Mouse (Mus musculus): ENCODE measurements at regions not wholly inside any gene's neighbourhood (a gene's known extent, or its start where the extent isn't known, plus 50 kb on each side); places are given as distances from the start of the nearest gene placed in this dataset.

DNA sequence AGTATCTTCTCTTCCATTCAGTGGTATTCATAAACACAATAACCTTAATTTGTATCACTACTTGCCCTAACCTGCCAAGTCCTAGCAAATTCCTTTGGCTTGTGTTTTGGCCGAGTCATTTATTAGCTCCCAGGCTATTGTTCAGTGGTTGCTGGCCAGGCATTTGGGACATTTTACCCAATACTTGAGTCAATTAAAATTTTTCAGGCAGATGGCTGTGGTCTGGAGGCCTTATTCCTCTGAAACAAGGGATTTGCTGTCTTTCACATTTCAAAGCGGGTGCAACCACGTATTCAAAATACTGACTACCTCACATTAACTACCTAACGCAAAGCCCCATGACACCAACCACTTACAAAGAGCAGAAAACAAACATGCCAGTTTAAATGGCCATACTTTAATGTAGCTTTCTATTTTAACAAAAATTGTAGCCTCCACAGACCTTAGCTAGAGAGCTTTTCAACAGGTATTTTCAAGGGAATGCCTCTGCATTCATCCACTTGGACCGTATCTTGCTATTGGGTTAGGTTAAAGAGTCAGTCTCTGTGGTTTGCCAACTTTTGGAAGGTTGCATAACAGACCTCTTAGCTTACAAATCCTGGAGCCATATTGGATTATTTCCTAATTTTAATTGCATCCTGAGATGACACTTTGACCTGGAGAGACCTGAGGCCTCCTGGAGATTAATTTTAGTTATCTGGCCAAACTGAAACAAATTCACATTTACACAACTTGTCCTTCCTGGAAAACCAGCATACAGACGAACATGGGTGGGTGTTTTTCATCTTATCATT is 224.7 kb upstream of the Fam241a start:
- H3K4me3 ChIP-seq (ENCODE audit: low read depth, low read length) = no peak overlapping the region

GRCm38 (mm10) chr3:128113209-128113608 is 217.1 kb upstream of the Fam241a start:
- Histone ChIP-seq H3K9ac (replicated peaks; ENCODE audit: low read length) (no peak overlapping the region), H3K4me3 (ENCODE audit: low read depth, low read length) (no peak overlapping the region), H3K4me2 (ENCODE audit: low read depth, low read length) (no peak overlapping the region), H3K9me3 (replicated peaks; ENCODE audit: control insufficient read depth, low read length) (no peaks in the 10 kb centered on the region), H3K27me3 (ENCODE audit: control insufficient read depth, insufficient read depth, low read length) (no peaks in the 10 kb centered on the region), H3K4me1 (ENCODE audit: control insufficient read depth, insufficient read depth, low read length) (no peaks in the 10 kb centered on the region), H3K27ac (replicated peaks; ENCODE audit: low read depth, low read length) (no peak overlapping the region), H3K36me3 (replicated peaks; ENCODE audit: control insufficient read depth, insufficient read depth, low read depth, low read length) (no peaks in the 10 kb centered on the region)
- DNase-seq (ENCODE audit: low spot score) (no peak), ATAC-seq (replicated peaks; ENCODE audit: insufficient number of reproducible peaks, low FRiP score, low TSS enrichment, low read depth) (no peak)
- WGBS = 58% methylated on average over 3 of the region's 3 CpGs

More for the DNA sequence above, 224.7 kb upstream of the Fam241a start:
- no peak overlapping the region for H3K9ac ChIP-seq (replicated peaks; ENCODE audit: low read length)
- H3K9me3 ChIP-seq (replicated peaks; ENCODE audit: control insufficient read depth, low read length) = no peaks in the 10 kb centered on the region
- no peaks in the 10 kb centered on the region for H3K4me1 ChIP-seq (ENCODE audit: control insufficient read depth, insufficient read depth, low read length)
- ATAC-seq (replicated peaks; ENCODE audit: insufficient number of reproducible peaks, low FRiP score, low TSS enrichment, low read depth) (no peak), DNase-seq (ENCODE audit: low spot score) (no peak)
- H3K27me3 ChIP-seq (ENCODE audit: control insufficient read depth, insufficient read depth, low read length) = no peaks in the 10 kb centered on the region
- H3K4me2 ChIP-seq (ENCODE audit: low read depth, low read length) = no peak overlapping the region
- H3K27ac ChIP-seq (replicated peaks; ENCODE audit: low read depth, low read length) = no peak overlapping the region
- 83% methylated on average over 6 of the region's 6 CpGs for WGBS
- H3K36me3 ChIP-seq (replicated peaks; ENCODE audit: control insufficient read depth, insufficient read depth, low read depth, low read length) = no peaks in the 10 kb centered on the region

DNA sequence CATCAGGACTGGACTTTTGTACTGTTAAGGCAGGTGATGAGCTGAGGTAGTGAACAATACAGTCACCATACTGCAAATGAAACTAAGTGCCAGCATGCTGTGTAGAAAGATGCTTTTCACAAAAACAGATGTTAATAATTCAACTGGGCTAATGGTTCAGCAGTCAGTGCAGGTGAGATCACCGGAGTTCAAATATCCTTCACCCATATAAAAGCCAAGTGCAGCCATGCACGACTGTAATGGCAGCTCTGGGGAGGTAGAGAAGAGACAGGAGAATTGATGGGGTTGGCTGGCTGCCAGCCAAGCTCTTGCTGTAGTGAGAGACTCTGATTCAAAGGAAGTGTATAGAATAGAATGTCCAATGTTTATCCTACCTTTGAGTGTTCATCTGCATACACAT is 214.3 kb upstream of the Fam241a start:
- H3K27me3 ChIP-seq (ENCODE audit: control insufficient read depth, insufficient read depth, low read length) = no peaks in the 10 kb centered on the region
- H3K9me3 ChIP-seq (replicated peaks; ENCODE audit: control insufficient read depth, low read length) = no peaks in the 10 kb centered on the region
- ATAC-seq (replicated peaks; ENCODE audit: insufficient number of reproducible peaks, low FRiP score, low TSS enrichment, low read depth) = no peak
- H3K27ac ChIP-seq (replicated peaks; ENCODE audit: low read depth, low read length) = no peak overlapping the region
- no peak for DNase-seq (ENCODE audit: low spot score)
- no peak overlapping the region for H3K4me2 ChIP-seq (ENCODE audit: low read depth, low read length)
- WGBS = 60% methylated on average over 2 of the region's 2 CpGs
- no peaks in the 10 kb centered on the region for H3K36me3 ChIP-seq (replicated peaks; ENCODE audit: control insufficient read depth, insufficient read depth, low read depth, low read length)
- H3K4me1 ChIP-seq (ENCODE audit: control insufficient read depth, insufficient read depth, low read length) = no peaks in the 10 kb centered on the region
- H3K4me3 ChIP-seq (ENCODE audit: low read depth, low read length) = no peak overlapping the region
- H3K9ac ChIP-seq (replicated peaks; ENCODE audit: low read length) = no peak overlapping the region

DNA sequence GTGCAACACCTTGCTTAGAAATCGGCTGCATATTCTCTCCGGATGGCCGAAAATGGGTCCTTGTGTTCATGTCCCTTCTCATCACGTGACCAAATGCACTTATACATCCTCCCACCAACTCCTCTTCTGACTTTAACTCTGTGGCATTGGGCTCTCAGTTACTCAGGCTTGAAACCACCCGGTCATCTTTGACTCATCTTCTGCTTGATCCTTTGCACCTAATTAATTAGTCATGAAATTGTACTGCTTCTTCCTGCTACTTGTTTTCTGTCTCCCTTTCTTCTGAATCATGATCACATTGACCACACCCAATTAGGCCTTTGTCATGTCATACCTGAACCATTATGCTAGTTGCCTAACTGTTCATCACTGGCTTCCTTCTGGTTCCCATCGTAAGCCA is 208.4 kb upstream of the Fam241a start:
- no peak overlapping the region for H3K27ac ChIP-seq (replicated peaks; ENCODE audit: low read depth, low read length)
- WGBS = 89% methylated on average over 6 of the region's 6 CpGs
- no peaks in the 10 kb centered on the region for H3K4me1 ChIP-seq (ENCODE audit: control insufficient read depth, insufficient read depth, low read length)
- H3K27me3 ChIP-seq (ENCODE audit: control insufficient read depth, insufficient read depth, low read length) = no peaks in the 10 kb centered on the region
- ATAC-seq (replicated peaks; ENCODE audit: insufficient number of reproducible peaks, low FRiP score, low TSS enrichment, low read depth) = no peak
- no peak overlapping the region for H3K9ac ChIP-seq (replicated peaks; ENCODE audit: low read length)
- no peak overlapping the region for H3K4me3 ChIP-seq (ENCODE audit: low read depth, low read length)
- no peaks in the 10 kb centered on the region for H3K36me3 ChIP-seq (replicated peaks; ENCODE audit: control insufficient read depth, insufficient read depth, low read depth, low read length)
- H3K9me3 ChIP-seq (replicated peaks; ENCODE audit: control insufficient read depth, low read length) = no peaks in the 10 kb centered on the region
- H3K4me2 ChIP-seq (ENCODE audit: low read depth, low read length) = no peak overlapping the region
- DNase-seq (ENCODE audit: low spot score) = no peak

DNA sequence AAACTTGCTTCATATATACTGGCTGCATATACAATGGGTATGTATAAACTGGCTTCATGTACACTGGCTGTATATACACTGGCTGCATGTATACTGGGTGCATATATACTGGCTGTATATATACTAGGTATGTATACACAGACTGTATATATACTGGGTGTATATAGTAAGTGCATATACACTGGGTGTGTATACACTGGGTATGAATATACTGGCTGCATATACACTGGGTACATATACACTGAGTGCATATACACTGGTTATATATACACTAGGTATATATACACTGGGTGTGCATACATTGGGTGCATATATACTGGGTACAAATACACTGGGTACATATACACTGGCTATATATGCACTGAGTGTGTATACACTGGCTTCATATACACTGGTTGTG is 196.9 kb upstream of the Fam241a start:
- H3K4me3 ChIP-seq (ENCODE audit: low read depth, low read length) = no peak overlapping the region
- no peaks in the 10 kb centered on the region for H3K27me3 ChIP-seq (ENCODE audit: control insufficient read depth, insufficient read depth, low read length)
- no peak overlapping the region for H3K9ac ChIP-seq (replicated peaks; ENCODE audit: low read length)
- H3K9me3 ChIP-seq (replicated peaks; ENCODE audit: control insufficient read depth, low read length) = no peaks in the 10 kb centered on the region
- no peak for DNase-seq (ENCODE audit: low spot score)
- no peaks in the 10 kb centered on the region for H3K36me3 ChIP-seq (replicated peaks; ENCODE audit: control insufficient read depth, insufficient read depth, low read depth, low read length)
- 0 out of 2 replicates have a peak, but pooled peaks have one; percentile 34 for ATAC-seq (replicated peaks; ENCODE audit: insufficient number of reproducible peaks, low FRiP score, low TSS enrichment, low read depth)
- H3K27ac ChIP-seq (replicated peaks; ENCODE audit: low read depth, low read length) = no peak overlapping the region
- no peak overlapping the region for H3K4me2 ChIP-seq (ENCODE audit: low read depth, low read length)
- no peaks in the 10 kb centered on the region for H3K4me1 ChIP-seq (ENCODE audit: control insufficient read depth, insufficient read depth, low read length)

DNA sequence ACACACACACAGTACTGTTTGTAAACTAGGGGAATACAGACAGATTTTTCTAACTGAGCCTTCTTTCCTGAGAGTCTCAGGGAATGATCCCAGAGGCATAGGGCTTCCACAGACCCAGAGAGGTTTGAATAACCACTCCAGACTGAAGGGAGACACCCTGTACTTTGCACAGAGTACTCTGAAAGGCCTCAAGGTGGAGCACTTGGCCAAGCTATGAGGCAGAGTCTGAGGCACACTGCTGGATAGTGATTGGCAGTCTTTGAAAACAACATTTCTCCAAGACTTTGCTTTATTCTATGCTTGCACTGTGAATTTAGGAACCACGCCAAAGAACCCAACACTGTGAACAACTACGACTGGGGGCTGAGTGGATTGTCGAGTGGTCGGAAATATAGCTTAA is 192.1 kb upstream of the Fam241a start:
- no peak overlapping the region for H3K4me2 ChIP-seq (ENCODE audit: low read depth, low read length)
- H3K4me1 ChIP-seq (ENCODE audit: control insufficient read depth, insufficient read depth, low read length) = no peaks in the 10 kb centered on the region
- no peak overlapping the region for H3K27ac ChIP-seq (replicated peaks; ENCODE audit: low read depth, low read length)
- H3K36me3 ChIP-seq (replicated peaks; ENCODE audit: control insufficient read depth, insufficient read depth, low read depth, low read length) = no peaks in the 10 kb centered on the region
- no peak overlapping the region for H3K9ac ChIP-seq (replicated peaks; ENCODE audit: low read length)
- H3K4me3 ChIP-seq (ENCODE audit: low read depth, low read length) = no peak overlapping the region
- H3K9me3 ChIP-seq (replicated peaks; ENCODE audit: control insufficient read depth, low read length) = no peaks in the 10 kb centered on the region
- 52% methylated on average over 4 of the region's 4 CpGs for WGBS
- H3K27me3 ChIP-seq (ENCODE audit: control insufficient read depth, insufficient read depth, low read length) = no peaks in the 10 kb centered on the region
- ATAC-seq (replicated peaks; ENCODE audit: insufficient number of reproducible peaks, low FRiP score, low TSS enrichment, low read depth) (peak; percentile 89), DNase-seq (ENCODE audit: low spot score) (peak; percentile 84)

GRCm38 (mm10) chr3:128087163-128087562 is 191.0 kb upstream of the Fam241a start:
- no peak for DNase-seq (ENCODE audit: low spot score)
- H3K36me3 ChIP-seq (replicated peaks; ENCODE audit: control insufficient read depth, insufficient read depth, low read depth, low read length) = no peaks in the 10 kb centered on the region
- H3K9ac ChIP-seq (replicated peaks; ENCODE audit: low read length) = no peak overlapping the region
- no peak for ATAC-seq (replicated peaks; ENCODE audit: insufficient number of reproducible peaks, low FRiP score, low TSS enrichment, low read depth)
- no peak overlapping the region for H3K4me2 ChIP-seq (ENCODE audit: low read depth, low read length)
- H3K27ac ChIP-seq (replicated peaks; ENCODE audit: low read depth, low read length) = no peak overlapping the region
- no peak overlapping the region for H3K4me3 ChIP-seq (ENCODE audit: low read depth, low read length)
- H3K27me3 ChIP-seq (ENCODE audit: control insufficient read depth, insufficient read depth, low read length) = no peaks in the 10 kb centered on the region
- 89% methylated on average over 10 of the region's 10 CpGs for WGBS
- no peaks in the 10 kb centered on the region for H3K9me3 ChIP-seq (replicated peaks; ENCODE audit: control insufficient read depth, low read length)
- no peaks in the 10 kb centered on the region for H3K4me1 ChIP-seq (ENCODE audit: control insufficient read depth, insufficient read depth, low read length)

DNA sequence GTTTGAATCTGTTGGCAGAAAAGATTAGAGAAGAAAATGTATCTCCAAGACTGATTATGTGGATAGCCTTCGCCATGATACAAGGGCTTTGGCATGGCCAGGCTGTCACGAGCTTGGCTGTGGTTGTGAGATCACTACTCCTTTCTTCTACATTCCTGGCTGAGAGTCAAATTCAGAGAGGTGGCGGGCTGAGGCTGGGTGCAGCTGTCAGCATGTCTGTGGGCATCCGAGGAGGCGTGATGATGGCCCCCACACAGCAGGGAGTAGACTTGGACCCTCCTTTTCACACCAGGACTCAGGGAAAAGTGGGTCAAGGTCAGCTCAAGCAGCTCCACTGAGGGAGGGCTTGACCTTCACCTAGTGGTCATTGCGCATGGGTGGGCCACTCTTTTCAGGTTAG is 186.3 kb upstream of the Fam241a start:
- DNase-seq (ENCODE audit: low spot score) = no peak
- no peak overlapping the region for H3K27ac ChIP-seq (replicated peaks; ENCODE audit: low read depth, low read length)
- H3K27me3 ChIP-seq (ENCODE audit: control insufficient read depth, insufficient read depth, low read length) = no peaks in the 10 kb centered on the region
- H3K4me3 ChIP-seq (ENCODE audit: low read depth, low read length) = no peak overlapping the region
- no peaks in the 10 kb centered on the region for H3K9me3 ChIP-seq (replicated peaks; ENCODE audit: control insufficient read depth, low read length)
- H3K36me3 ChIP-seq (replicated peaks; ENCODE audit: control insufficient read depth, insufficient read depth, low read depth, low read length) = no peaks in the 10 kb centered on the region
- H3K4me1 ChIP-seq (ENCODE audit: control insufficient read depth, insufficient read depth, low read length) = no peaks in the 10 kb centered on the region
- H3K4me2 ChIP-seq (ENCODE audit: low read depth, low read length) = no peak overlapping the region
- H3K9ac ChIP-seq (replicated peaks; ENCODE audit: low read length) = no peak overlapping the region
- WGBS = 95% methylated on average over 6 of the region's 6 CpGs
- no peak for ATAC-seq (replicated peaks; ENCODE audit: insufficient number of reproducible peaks, low FRiP score, low TSS enrichment, low read depth)
